Mouse (Mus musculus) kidney, postnatal 0 days (tissue): ENCODE results near the gene Fam173b. TPM values are rescaled to one million over a fixed set of nuclear protein-coding genes. Genes with fewer than 3 reads are reported as not detected.

ENCODE experiments used
- ATAC-seq: fragments of 200-750 bp; cut with Nextera tagmentation; replicated peaks from 2 replicates; pipeline ENCODE4 v1.8.0; 2017; ENCODE audit warnings: low read depth, moderate number of reproducible peaks, moderate TSS enrichment, moderate library complexity; ENCODE audit not compliant: low FRiP score
- DNase-seq: peaks from one replicate; pipeline ENCODE4 v3.0.0-alpha.2; 2016; ENCODE audit warnings: low spot score
- H3K27ac ChIP-seq: fragments of 300-500 bp; sonication (generic); 2 replicates; pipeline ENCODE4 v1.5.1; 2014; ENCODE audit warnings: mild to moderate bottlenecking
- H3K27me3 ChIP-seq: fragments of 300-500 bp; sonication (generic); 2 replicates; pipeline ENCODE4 v1.6.1; 2014; ENCODE audit warnings: low read length, mixed read lengths; ENCODE audit not compliant: insufficient read depth
- H3K36me3 ChIP-seq: fragments of 300-500 bp; sonication (generic); 2 replicates; pipeline ENCODE4 v1.6.1; 2014; ENCODE audit warnings: low read length, mixed read lengths; ENCODE audit not compliant: insufficient read depth
- H3K4me1 ChIP-seq: fragments of 300-500 bp; sonication (generic); replicated peaks from 2 replicates; pipeline ENCODE4 v1.6.1; 2014; ENCODE audit warnings: antibody characterized with exemption, low read length, mixed read lengths; ENCODE audit not compliant: insufficient read depth
- H3K4me2 ChIP-seq: fragments of 300-500 bp; sonication (generic); 2 replicates; pipeline ENCODE4 v1.6.1; 2014; ENCODE audit warnings: mild to moderate bottlenecking, low read length, moderate library complexity, mixed read lengths
- H3K4me3 ChIP-seq: fragments of 300-500 bp; sonication (generic); replicated peaks from 2 replicates; pipeline ENCODE4 v1.5.1; 2014; ENCODE audit warnings: low read depth, low read length
- H3K9ac ChIP-seq: fragments of 300-500 bp; sonication (generic); 2 replicates; pipeline ENCODE4 v1.6.1; 2014; ENCODE audit warnings: low read depth, low read length
- H3K9me3 ChIP-seq: fragments of 300-500 bp; sonication (generic); replicated peaks from 2 replicates; pipeline ENCODE4 v1.6.1; 2016; ENCODE audit warnings: low read length, inconsistent platforms, mixed read lengths
- CTCF ChIP-seq: IDR thresholded peaks from 2 replicates; pipeline ENCODE4 v1.5.1; 2016; ENCODE audit warnings: antibody characterized with exemption, low read depth, mild to moderate bottlenecking, moderate library complexity
- WGBS: fragments of 180-500 bp; shearing (Covaris S2); extraction: QIAGEN DNeasy Blood & Tissue Kit; methylation state at CpG from one replicate; pipeline ENCODE4 v1.1.7; 2014; 5-methylcytosine and 5-hydroxymethylcytosine counted together
- polyA plus RNA-seq: library from polyadenylated mRNA; unstranded; fragments of >200 nt; fragmentation: Nextera tagmentation; extraction: Ambion mirVana; gene quantifications from 2 replicates; pipeline ENCODE4 v1.2.1, GENCODE M21; 2015

The Fam173b gene
- polyA plus RNA-seq, 1 experiment from 2014 or later = 14.6 TPM

GRCm38 (mm10) chr15:31606821-31607220, 5.2 kb downstream of the Fam173b start:
- Histone ChIP-seq H3K9me3 (no peaks in the 10 kb centered on the region), H3K9ac (no peak overlapping the region), H3K36me3 (no peaks in the 10 kb centered on the region), H3K27ac (no peak overlapping the region), H3K4me2 (no peak overlapping the region), H3K4me1 (peaks cover 6% of the 10 kb centered on the region; the same call in 1 of the 2 replicates), H3K4me3 (no peak overlapping the region), H3K27me3 (no peaks in the 10 kb centered on the region)
- ATAC-seq (no peak), DNase-seq (no peak)
- no peak for TF ChIP-seq CTCF
- 52% methylated on average over 6 of the region's 6 CpGs for WGBS

GRCm38 (mm10) chr15:31611027-31611426, 9.4 kb downstream of the Fam173b start:
- Histone ChIP-seq H3K9ac (no peak overlapping the region), H3K4me2 (no peak overlapping the region), H3K9me3 (no peaks in the 10 kb centered on the region), H3K4me1 (no peaks in the 10 kb centered on the region), H3K27me3 (no peaks in the 10 kb centered on the region), H3K27ac (no peak overlapping the region), H3K4me3 (no peak overlapping the region), H3K36me3 (no peaks in the 10 kb centered on the region)
- TF ChIP-seq CTCF = peak; percentile 71
- 54% methylated on average over 3 of the region's 3 CpGs for WGBS
- ATAC-seq (no peak), DNase-seq (peak; percentile 76)

- WGBS = 84% methylated on average over 4 of the region's 4 CpGs
- no peak overlapping the region for H3K4me2 ChIP-seq
- no peaks in the 10 kb centered on the region for H3K27me3 ChIP-seq
- DNase-seq (no peak), ATAC-seq (no peak)
- H3K4me1 ChIP-seq = no peaks in the 10 kb centered on the region
- H3K9ac ChIP-seq = no peak overlapping the region
- H3K36me3 ChIP-seq = no peaks in the 10 kb centered on the region
- no peaks in the 10 kb centered on the region for H3K9me3 ChIP-seq
- H3K4me3 ChIP-seq = no peak overlapping the region
- TF ChIP-seq CTCF = no peak
- no peak overlapping the region for H3K27ac ChIP-seq
These were observed 10.3 kb downstream of the Fam173b start for GRCm38 (mm10) chr15:31611976-31612375.

GRCm38 (mm10) chr15:31613826-31614453, 12.3 kb downstream of the Fam173b start:
- ATAC-seq (no peak), DNase-seq (no peak)
- Histone ChIP-seq H3K9me3 (no peaks in the 10 kb centered on the region), H3K27ac (no peak overlapping the region), H3K4me3 (no peak overlapping the region), H3K27me3 (no peaks in the 10 kb centered on the region), H3K9ac (no peak overlapping the region), H3K4me1 (no peaks in the 10 kb centered on the region), H3K4me2 (no peak overlapping the region), H3K36me3 (no peaks in the 10 kb centered on the region)
- WGBS = 93% methylated on average over 6 of the region's 6 CpGs
- no peak for TF ChIP-seq CTCF

DNA sequence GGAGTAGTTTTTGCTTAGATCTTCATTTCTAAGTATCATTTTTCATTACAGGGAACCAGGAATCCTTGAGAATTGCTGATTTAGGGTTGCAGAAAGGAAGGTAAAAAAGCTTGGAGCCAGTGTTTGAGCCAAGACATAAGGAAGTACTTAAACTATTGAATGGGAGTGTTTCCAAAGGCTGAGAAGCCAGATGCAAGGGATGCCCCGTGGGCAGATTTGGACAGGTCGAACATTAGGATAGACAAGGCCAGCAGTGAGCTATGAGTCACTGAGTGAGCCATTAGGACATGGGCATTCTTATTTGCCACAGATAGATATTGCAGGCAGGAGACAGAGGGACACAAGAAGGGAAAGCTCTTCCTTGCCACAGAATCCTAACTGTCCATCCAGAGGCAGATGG, 13.0 kb downstream of the Fam173b start:
- no peaks in the 10 kb centered on the region for H3K27me3 ChIP-seq
- DNase-seq = no peak
- no peaks in the 10 kb centered on the region for H3K4me1 ChIP-seq
- no peak overlapping the region for H3K4me3 ChIP-seq
- no peaks in the 10 kb centered on the region for H3K9me3 ChIP-seq
- 75% methylated on average over 2 of the region's 2 CpGs for WGBS
- H3K36me3 ChIP-seq = no peaks in the 10 kb centered on the region
- no peak for TF ChIP-seq CTCF
- no peak for ATAC-seq
- H3K9ac ChIP-seq = no peak overlapping the region
- no peak overlapping the region for H3K4me2 ChIP-seq
- H3K27ac ChIP-seq = no peak overlapping the region

DNA sequence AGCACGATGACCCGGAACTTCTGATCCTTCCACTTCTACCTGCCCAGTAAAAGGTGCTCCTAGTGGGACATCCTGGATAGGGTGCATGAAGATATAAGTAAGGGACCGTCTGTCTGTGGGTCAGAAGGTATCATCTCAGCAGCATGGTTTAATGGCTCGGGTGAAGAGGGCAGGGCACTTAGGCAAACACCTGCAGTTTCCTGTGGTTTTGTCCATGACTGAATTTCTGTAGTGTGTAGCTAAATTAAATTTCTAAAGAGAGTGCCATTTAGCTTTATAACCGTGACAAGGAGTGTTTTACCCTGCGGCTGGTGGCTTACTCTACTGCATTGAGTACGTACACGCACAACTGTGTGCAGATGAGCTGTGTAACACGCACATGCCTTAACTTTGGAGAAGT, 15.6 kb downstream of the Fam173b start:
- no peak for DNase-seq
- 83% methylated on average over 9 of the region's 9 CpGs for WGBS

DNA sequence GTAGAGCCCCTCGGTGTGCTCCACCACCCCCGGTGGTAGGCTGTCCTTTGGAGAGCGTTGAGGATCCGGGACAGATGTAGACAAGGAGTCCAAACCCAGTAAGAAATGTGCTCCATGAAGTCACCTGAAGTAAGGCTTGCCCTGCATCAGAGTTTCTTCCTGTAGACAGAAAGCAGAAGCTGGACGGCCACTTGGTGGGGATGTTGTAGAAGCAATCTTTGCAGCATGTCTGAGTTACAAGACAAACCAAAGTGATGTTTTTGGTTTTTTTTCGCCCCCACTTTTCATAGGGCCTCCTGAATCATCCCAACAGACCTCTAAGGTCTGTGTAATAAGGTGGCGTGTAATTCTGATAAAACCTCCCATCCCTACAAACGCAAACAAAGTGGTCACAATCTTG, 17.9 kb downstream of the Fam173b start:
- ATAC-seq (no peak), DNase-seq (peak; percentile 61)
- H3K27me3 ChIP-seq = no peaks in the 10 kb centered on the region
- H3K4me2 ChIP-seq = no peak overlapping the region
- no peak overlapping the region for H3K4me3 ChIP-seq
- WGBS = 85% methylated on average over 8 of the region's 8 CpGs
- no peak overlapping the region for H3K27ac ChIP-seq
- peak; percentile 57; the same call in 1 of the 2 replicates for TF ChIP-seq CTCF
- H3K9ac ChIP-seq = no peak overlapping the region
- no peaks in the 10 kb centered on the region; the same call in 1 of the 2 replicates for H3K36me3 ChIP-seq
- no peaks in the 10 kb centered on the region for H3K4me1 ChIP-seq
- H3K9me3 ChIP-seq = no peaks in the 10 kb centered on the region

More for the DNA sequence above, 15.6 kb downstream of the Fam173b start:
- Histone ChIP-seq H3K9me3 (no peaks in the 10 kb centered on the region), H3K36me3 (no peaks in the 10 kb centered on the region; the same call in 1 of the 2 replicates), H3K4me2 (no peak overlapping the region), H3K27me3 (no peaks in the 10 kb centered on the region), H3K9ac (no peak overlapping the region), H3K4me3 (no peak overlapping the region), H3K27ac (no peak overlapping the region), H3K4me1 (no peaks in the 10 kb centered on the region)
- TF ChIP-seq CTCF = no peak
- ATAC-seq = no peak
